Mouse (Mus musculus) CH12.LX (cell line): ENCODE data around the gene Plekhg3. TPM values are rescaled to one million over a fixed set of nuclear protein-coding genes. Genes with fewer than 3 reads are reported as not detected.

Source experiments
- DNase-seq: peaks from one replicate; pipeline ENCODE4 v3.0.0-alpha.2; 2013; ENCODE audit errors: extremely low read depth
- H3K27ac ChIP-seq: 2 replicates; pipeline ENCODE4 v1.5.1; 2012; ENCODE audit warnings: low read depth, mild to moderate bottlenecking, control low read depth, moderate library complexity; ENCODE audit not compliant: insufficient read depth
- H3K27me3 ChIP-seq: replicated peaks from 2 replicates; pipeline ENCODE3; 2012; ENCODE audit warnings: inconsistent platforms
- H3K36me3 ChIP-seq, 2 experiments: replicated peaks in 1 of 2; 2 replicates each; pipeline versions ENCODE3 to v1.6.1; 2012; ENCODE audit warnings: inconsistent platforms in 1 of 2, low read length in 1 of 2, mild to moderate bottlenecking in 1 of 2, mixed read lengths in 1 of 2, moderate library complexity in 1 of 2; ENCODE audit not compliant: control insufficient read depth in 1 of 2, insufficient read depth in 1 of 2
- H3K4me1 ChIP-seq, 2 experiments: 2 replicates each; pipeline ENCODE4 v1.6.1; 2012; ENCODE audit warnings: inconsistent platforms in 1 of 2, moderate library complexity in 1 of 2; ENCODE audit not compliant: insufficient read depth in 2 of 2, control insufficient read depth in 1 of 2
- H3K4me2 ChIP-seq: 2 replicates; pipeline ENCODE4 v1.6.1; 2012; ENCODE audit warnings: low read depth, mild to moderate bottlenecking, control low read depth; ENCODE audit not compliant: poor library complexity, insufficient read depth, severe bottlenecking
- H3K4me3 ChIP-seq, 3 experiments: fragments of 150-350 bp in 1 of 3; sonication (generic) in 1 of 3; replicated peaks in 1 of 3; 2 replicates each; pipeline versions ENCODE3 to v1.5.1; 2011 to 2012; ENCODE audit warnings: low read depth in 2 of 3, low read length in 2 of 3, mild to moderate bottlenecking in 2 of 3, moderate library complexity in 2 of 3, control low read depth in 1 of 3, improper control_type of control experiment in 1 of 3, inconsistent platforms in 1 of 3, mixed read lengths in 1 of 3; ENCODE audit not compliant: poor library complexity in 1 of 3
- H3K79me2 ChIP-seq: replicated peaks from 2 replicates; pipeline ENCODE4 v1.6.1; 2012; ENCODE audit warnings: mild to moderate bottlenecking, moderate library complexity; ENCODE audit not compliant: control insufficient read depth, poor library complexity, insufficient read depth, severe bottlenecking; ENCODE audit errors: extremely low read depth
- H3K9ac ChIP-seq: 2 replicates; pipeline ENCODE4 v1.6.1; 2012; ENCODE audit warnings: low read depth, mild to moderate bottlenecking, control low read depth, moderate library complexity; ENCODE audit not compliant: insufficient read depth
- H3K9me3 ChIP-seq: replicated peaks from 2 replicates; pipeline ENCODE3; 2012; ENCODE audit warnings: low read length, inconsistent platforms, mixed read lengths
- BHLHE40 ChIP-seq: IDR thresholded peaks from 2 replicates; pipeline ENCODE4 v1.6.1; 2011; ENCODE audit warnings: mild to moderate bottlenecking, low read depth, low read length, improper control_type of control experiment
- CHD1 ChIP-seq: IDR thresholded peaks from 2 replicates; pipeline ENCODE4 v1.6.1; 2012; ENCODE audit warnings: low read depth, low read length, improper control_type of control experiment, inconsistent platforms
- CHD2 ChIP-seq: IDR thresholded peaks from 2 replicates; pipeline ENCODE4 v1.6.1; 2011; ENCODE audit warnings: low read length, improper control_type of control experiment
- CTCF ChIP-seq, 2 experiments: IDR thresholded peaks in 1 of 2; conservative IDR thresholded peaks in 1 of 2; 2 replicates each; pipeline ENCODE4 v1.5.1; 2011 to 2012; ENCODE audit warnings: low read depth in 2 of 2, low read length in 2 of 2, improper control_type of control experiment in 1 of 2, inconsistent platforms in 1 of 2, mild to moderate bottlenecking in 1 of 2, moderate library complexity in 1 of 2
- EP300 ChIP-seq: IDR thresholded peaks from 2 replicates; pipeline ENCODE4 v1.6.1; 2011; ENCODE audit warnings: low read length, improper control_type of control experiment
- GABPA ChIP-seq: IDR thresholded peaks from 2 replicates; pipeline ENCODE4 v1.6.1; 2012; ENCODE audit warnings: low read depth, low read length, improper control_type of control experiment, inconsistent platforms; ENCODE audit not compliant: insufficient replicate concordance
- HCFC1 ChIP-seq: IDR thresholded peaks from 2 replicates; pipeline ENCODE4 v1.6.1; 2012; ENCODE audit warnings: low read depth, mild to moderate bottlenecking, inconsistent platforms, low read length, improper control_type of control experiment
- IRF4 ChIP-seq: IDR thresholded peaks from 2 replicates; pipeline ENCODE4 v1.6.1; 2014; ENCODE audit warnings: low read depth, mild to moderate bottlenecking, inconsistent platforms, low read length, improper control_type of control experiment
- JUN ChIP-seq: IDR thresholded peaks from 2 replicates; pipeline ENCODE4 v1.6.1; 2011; ENCODE audit warnings: low read depth, mild to moderate bottlenecking, low read length, improper control_type of control experiment, moderate library complexity; ENCODE audit not compliant: insufficient read depth
- KAT2A ChIP-seq: IDR thresholded peaks from 2 replicates; pipeline ENCODE4 v1.6.1; 2012; ENCODE audit warnings: low read length, improper control_type of control experiment, inconsistent platforms; ENCODE audit not compliant: insufficient replicate concordance
- MAX ChIP-seq: IDR thresholded peaks from 2 replicates; pipeline ENCODE4 v1.6.1; 2011; ENCODE audit warnings: low read length, improper control_type of control experiment
- MEF2A ChIP-seq: IDR thresholded peaks from 2 replicates; pipeline ENCODE4 v1.6.1; 2014; ENCODE audit warnings: low read depth, mild to moderate bottlenecking, inconsistent platforms, low read length, improper control_type of control experiment, borderline replicate concordance
- MXI1 ChIP-seq: IDR thresholded peaks from 2 replicates; pipeline ENCODE4 v1.6.1; 2011; ENCODE audit warnings: mild to moderate bottlenecking, low read depth, low read length, improper control_type of control experiment
- MYC ChIP-seq: IDR thresholded peaks from 2 replicates; pipeline ENCODE4 v1.6.1; 2011; ENCODE audit warnings: low read depth, mild to moderate bottlenecking, improper control_type of control experiment, low read length
- POLR2A ChIP-seq: IDR thresholded peaks from 2 replicates; pipeline ENCODE4 v1.6.1; 2011; ENCODE audit warnings: low read depth, mild to moderate bottlenecking, improper control_type of control experiment, low read length
- RCOR1 ChIP-seq: conservative IDR thresholded peaks from 2 replicates; pipeline ENCODE4 v1.6.1; 2012; ENCODE audit warnings: low read depth, mild to moderate bottlenecking, inconsistent platforms, low read length, improper control_type of control experiment
- SIN3A ChIP-seq: IDR thresholded peaks from 2 replicates; pipeline ENCODE4 v1.6.1; 2012; ENCODE audit warnings: low read length, improper control_type of control experiment, inconsistent platforms
- SMC3 ChIP-seq: IDR thresholded peaks from 2 replicates; pipeline ENCODE4 v1.6.1; 2011; ENCODE audit warnings: low read depth, low read length, improper control_type of control experiment
- TBP ChIP-seq: conservative IDR thresholded peaks from 2 replicates; pipeline ENCODE4 v1.6.1; 2011; ENCODE audit warnings: low read depth, low read length, improper control_type of control experiment
- TCF12 ChIP-seq: IDR thresholded peaks from 2 replicates; pipeline ENCODE4 v1.6.1; 2014; ENCODE audit warnings: low read depth, mild to moderate bottlenecking, inconsistent platforms, low read length, improper control_type of control experiment
- USF1 ChIP-seq: IDR thresholded peaks from 2 replicates; pipeline ENCODE4 v1.6.1; 2014; ENCODE audit warnings: low read depth, mild to moderate bottlenecking, inconsistent platforms, low read length, improper control_type of control experiment
- USF2 ChIP-seq: conservative IDR thresholded peaks from 2 replicates; pipeline ENCODE4 v1.6.1; 2011; ENCODE audit warnings: low read depth, low read length, improper control_type of control experiment
- dilution Hi-C: fragments of 300-500 bp; cut with MboI; formaldehyde crosslinking; loops from 2 replicates; pipeline ENCODE4 v1.14.3; 2020; ENCODE audit warnings: low sequenced_read_pairs; ENCODE audit not compliant: extremely low pct_unique_long_range_greater_than_20kb, extremely low pct_ligation_motif_present
- in situ Hi-C: fragments of 300-500 bp; cut with MboI; formaldehyde crosslinking; loops from 3 replicates; pipeline ENCODE4 v1.14.3; 2019; ENCODE audit warnings: low sequenced_read_pairs, low pct_ligation_motif_present, low pct_unique_long_range_greater_than_20kb, mixed read lengths
- polyA plus RNA-seq: library from polyadenylated mRNA; unstranded; fragments of >175 nt; gene quantifications from 2 replicates; pipeline ENCODE4 v1.2.1, GENCODE M21; 2012; ENCODE audit warnings: low read depth; ENCODE audit not compliant: insufficient read length
- total RNA-seq, 2 experiments: library from RNA; depleted of rRNA; stranded (reverse); fragments of 300-350 nt in 1 of 2; fragments of >200 nt in 1 of 2; gene quantifications; 2 replicates each; pipeline ENCODE4 v1.2.3; 2012 to 2014

Plekhg3 gene
- total and polyA plus RNA-seq, 3 experiments = 0.04 to 6.1 (median 0.27) TPM

GRCm38 (mm10) chr12:76490798-76491197, 39.9 kb upstream of the Plekhg3 start:
- in situ Hi-C loops = loop anchor here (5.0 to 25.0 kb wide), 2 partner anchors 57 to 222 kb away; partner anchors contain the start of gene Sptb
- H3K27me3 ChIP-seq = no peaks in the 10 kb centered on the region
- H3K36me3 ChIP-seq = no peaks in the 10 kb centered on the region
- no peak for TF ChIP-seq RCOR1
- no peak for TF ChIP-seq TCF12
- TF ChIP-seq POLR2A = no peak
- TF ChIP-seq SMC3 = no peak
- TF ChIP-seq USF1 = no peak
- no peak for TF ChIP-seq KAT2A
- TF ChIP-seq MXI1 = no peak
- TF ChIP-seq SIN3A = no peak
- TF ChIP-seq USF2 = no peak
- TF ChIP-seq MAX = no peak
- no peak for TF ChIP-seq JUN
- no peak for TF ChIP-seq CTCF (conservative IDR thresholded peaks at IDR 0.05 in 1 of 2, IDR thresholded peaks at IDR 0.05 in 1 of 2; ENCODE audit: low read depth in 2 of 2, low read length in 2 of 2)
- no peak for TF ChIP-seq MEF2A
- no peak for TF ChIP-seq IRF4
- no peak for TF ChIP-seq GABPA
- no peak for TF ChIP-seq TBP
- TF ChIP-seq, all 38 proteins: peak for 0
- Histone ChIP-seq H3K9me3 (peaks cover 7% of the 10 kb centered on the region), H3K4me1 (peaks cover 3 to 9% of the 10 kb centered on the region in 2 experiments), H3K4me2 (no peak overlapping the region), H3K27ac (no peak overlapping the region), H3K79me2 (no peaks in the 10 kb centered on the region), H3K4me3 (no peak overlapping the region), H3K9ac (no peak overlapping the region)
- dilution Hi-C loops = no loop called here
- DNase-seq = no peak

DNA sequence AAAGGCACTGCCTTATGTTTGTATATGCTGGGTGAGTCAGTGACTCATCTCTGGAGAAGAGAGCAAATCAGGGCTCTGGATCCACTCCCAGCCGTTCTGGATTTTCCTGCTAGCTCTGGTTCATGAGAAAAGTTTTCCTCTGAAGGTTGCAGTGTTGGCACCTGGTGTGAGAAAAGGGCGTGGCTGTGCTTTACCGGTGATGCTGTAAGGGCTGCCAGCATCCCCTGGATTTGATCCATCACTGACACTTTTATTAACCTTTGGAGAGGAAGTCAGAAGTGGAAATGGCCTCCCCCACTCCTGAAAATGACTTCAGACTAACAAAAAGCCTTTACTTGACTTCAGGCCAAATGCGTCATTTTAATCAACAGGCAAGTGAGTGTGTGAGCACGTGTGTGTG, 37.2 kb upstream of the Plekhg3 start:
- Histone ChIP-seq H3K36me3 (no peaks in the 10 kb centered on the region), H3K9me3 (peaks cover 7% of the 10 kb centered on the region), H3K79me2 (no peaks in the 10 kb centered on the region), H3K4me1 (no peaks in the 10 kb centered on the region), H3K4me2 (no peak overlapping the region), H3K9ac (no peak overlapping the region), H3K27ac (no peak overlapping the region), H3K27me3 (peaks cover 5% of the 10 kb centered on the region), H3K4me3 (no peak overlapping the region)
- TF ChIP-seq BHLHE40 (no peak), MYC (no peak), HCFC1 (no peak), TCF12 (no peak), CHD2 (no peak), EP300 (no peak), MAX (no peak), CHD1 (no peak), MXI1 (no peak)
- in situ Hi-C loops = loop anchor here (5.0 to 25.0 kb wide), 2 partner anchors 54 to 219 kb away; partner anchors contain the start of gene Sptb
- dilution Hi-C loops = no loop called here
- DNase-seq = no peak
